Mouse (Mus musculus): ENCODE data around the gene Gm44973. TPM values are rescaled to one million over a fixed set of nuclear protein-coding genes. Genes with fewer than 3 reads are reported as not detected.
A peak's percentile ranks its signal among the peaks of the same experiment; 100 is the strongest.
"Not testable (repeated sequence)": the region's sequence is repeated elsewhere in the genome, so short reads cannot be mapped to it uniquely, and the experiment has no call there.

Gm44973 gene
- total RNA-seq, 1 experiment from 2014 or later: not detected

- no peak for ATAC-seq (replicated peaks in 1 of 2; ENCODE audit: insufficient read depth in 1 of 2, low FRiP score in 2 of 2, low TSS enrichment in 1 of 2, low read depth in 1 of 2, poor library complexity in 2 of 2, severe bottlenecking in 2 of 2)
Observed at GRCm38 (mm10) chr7:5012681-5013513, 2.4 kb upstream of the Gm44973 start.

- ATAC-seq (replicated peaks in 1 of 2; ENCODE audit: insufficient read depth in 1 of 2, low FRiP score in 2 of 2, low TSS enrichment in 1 of 2, low read depth in 1 of 2, poor library complexity in 2 of 2, severe bottlenecking in 2 of 2): peak; percentile 61 to 66
Observed at GRCm38 (mm10) chr7:5014251-5015117, 812 bp upstream of the Gm44973 start, which contains the start of the genes Zfp524 and Fiz1. Gene Zfp524, plus strand, starts transcription at chr7:5014415. Gene Fiz1, minus strand, starts transcription at chr7:5014697.

- no peak for ATAC-seq (replicated peaks in 1 of 2; ENCODE audit: insufficient read depth in 1 of 2, low FRiP score in 2 of 2, low TSS enrichment in 1 of 2, low read depth in 1 of 2, poor library complexity in 2 of 2, severe bottlenecking in 2 of 2)
Observed at GRCm38 (mm10) chr7:5016057-5016456, 761 bp downstream of the Gm44973 start.

GRCm38 (mm10) chr7:5016920-5017319 lies 1.6 kb downstream of the Gm44973 start:
- ATAC-seq (replicated peaks in 1 of 2; ENCODE audit: insufficient read depth in 1 of 2, low FRiP score in 2 of 2, low TSS enrichment in 1 of 2, low read depth in 1 of 2, poor library complexity in 2 of 2, severe bottlenecking in 2 of 2): no peak

GRCm38 (mm10) chr7:5017352-5017751 lies 2.1 kb downstream of the Gm44973 start:
- ATAC-seq (replicated peaks in 1 of 2; ENCODE audit: insufficient read depth in 1 of 2, low FRiP score in 2 of 2, low TSS enrichment in 1 of 2, low read depth in 1 of 2, poor library complexity in 2 of 2, severe bottlenecking in 2 of 2): no peak

- no peak for ATAC-seq (replicated peaks in 1 of 2; ENCODE audit: insufficient read depth in 1 of 2, low FRiP score in 2 of 2, low TSS enrichment in 1 of 2, low read depth in 1 of 2, poor library complexity in 2 of 2, severe bottlenecking in 2 of 2)
Observed at GRCm38 (mm10) chr7:5017931-5018330, 2.6 kb downstream of the Gm44973 start.

- not testable (repeated sequence) for ATAC-seq (replicated peaks in 1 of 2; ENCODE audit: insufficient read depth in 1 of 2, low FRiP score in 2 of 2, low TSS enrichment in 1 of 2, low read depth in 1 of 2, poor library complexity in 2 of 2, severe bottlenecking in 2 of 2)
Observed at GRCm38 (mm10) chr7:5019576-5019975, 4.3 kb downstream of the Gm44973 start.

- ATAC-seq (replicated peaks in 1 of 2; ENCODE audit: insufficient read depth in 1 of 2, low FRiP score in 2 of 2, low TSS enrichment in 1 of 2, low read depth in 1 of 2, poor library complexity in 2 of 2, severe bottlenecking in 2 of 2): peak; percentile 87 to 88
Observed at GRCm38 (mm10) chr7:5020000-5020681, 4.8 kb downstream of the Gm44973 start, which contains the start of the genes Zfp865 and Ccdc106. Gene Zfp865, plus strand, starts transcription at chr7:5020376. Gene Ccdc106, plus strand, starts transcription at chr7:5020553.

GRCm38 (mm10) chr7:5020685-5021084 lies 5.4 kb downstream of the Gm44973 start:
- ATAC-seq (replicated peaks in 1 of 2; ENCODE audit: insufficient read depth in 1 of 2, low FRiP score in 2 of 2, low TSS enrichment in 1 of 2, low read depth in 1 of 2, poor library complexity in 2 of 2, severe bottlenecking in 2 of 2): no peak

- no peak for ATAC-seq (replicated peaks in 1 of 2; ENCODE audit: insufficient read depth in 1 of 2, low FRiP score in 2 of 2, low TSS enrichment in 1 of 2, low read depth in 1 of 2, poor library complexity in 2 of 2, severe bottlenecking in 2 of 2)
Observed at GRCm38 (mm10) chr7:5021197-5021596, 5.9 kb downstream of the Gm44973 start.

- no peak for ATAC-seq (replicated peaks in 1 of 2; ENCODE audit: insufficient read depth in 1 of 2, low FRiP score in 2 of 2, low TSS enrichment in 1 of 2, low read depth in 1 of 2, poor library complexity in 2 of 2, severe bottlenecking in 2 of 2)
Observed at GRCm38 (mm10) chr7:5029543-5029942, 14.2 kb downstream of the Gm44973 start.

GRCm38 (mm10) chr7:5029946-5030345 lies 14.7 kb downstream of the Gm44973 start:
- ATAC-seq (replicated peaks in 1 of 2; ENCODE audit: insufficient read depth in 1 of 2, low FRiP score in 2 of 2, low TSS enrichment in 1 of 2, low read depth in 1 of 2, poor library complexity in 2 of 2, severe bottlenecking in 2 of 2): no peak

GRCm38 (mm10) chr7:5030554-5031275 lies 15.4 kb downstream of the Gm44973 start:
- ATAC-seq (replicated peaks in 1 of 2; ENCODE audit: insufficient read depth in 1 of 2, low FRiP score in 2 of 2, low TSS enrichment in 1 of 2, low read depth in 1 of 2, poor library complexity in 2 of 2, severe bottlenecking in 2 of 2): no peak

- no peak for ATAC-seq (replicated peaks in 1 of 2; ENCODE audit: insufficient read depth in 1 of 2, low FRiP score in 2 of 2, low TSS enrichment in 1 of 2, low read depth in 1 of 2, poor library complexity in 2 of 2, severe bottlenecking in 2 of 2)
Observed at GRCm38 (mm10) chr7:5031496-5031895, 16.2 kb downstream of the Gm44973 start.

- no peak for ATAC-seq (replicated peaks in 1 of 2; ENCODE audit: insufficient read depth in 1 of 2, low FRiP score in 2 of 2, low TSS enrichment in 1 of 2, low read depth in 1 of 2, poor library complexity in 2 of 2, severe bottlenecking in 2 of 2)
Observed at GRCm38 (mm10) chr7:5033818-5034217, 18.5 kb downstream of the Gm44973 start, which contains the start of gene 4632433K11Rik. Gene 4632433K11Rik, plus strand, starts transcription at chr7:5034118.

- ATAC-seq (replicated peaks in 1 of 2; ENCODE audit: insufficient read depth in 1 of 2, low FRiP score in 2 of 2, low TSS enrichment in 1 of 2, low read depth in 1 of 2, poor library complexity in 2 of 2, severe bottlenecking in 2 of 2): no peak
Observed at GRCm38 (mm10) chr7:5035628-5036027, 20.3 kb downstream of the Gm44973 start.

GRCm38 (mm10) chr7:5036136-5036535 lies 20.8 kb downstream of the Gm44973 start:
- ATAC-seq (replicated peaks in 1 of 2; ENCODE audit: insufficient read depth in 1 of 2, low FRiP score in 2 of 2, low TSS enrichment in 1 of 2, low read depth in 1 of 2, poor library complexity in 2 of 2, severe bottlenecking in 2 of 2): no peak

All from hematopoietic stem cell, adult 5-6 weeks (primary cell).